Mouse (Mus musculus) adrenal gland, adult 2 months (tissue): ENCODE results near the gene Strn4. TPM values are rescaled to one million over a fixed set of nuclear protein-coding genes. Genes with fewer than 3 reads are reported as not detected.

Source experiments
- DNase-seq: peaks from one replicate; pipeline ENCODE4 v3.0.0; 2021
- polyA plus RNA-seq: library from polyadenylated mRNA; depleted of rRNA; stranded (reverse); fragments of >200 nt; gene quantifications from 2 replicates; pipeline ENCODE4 v1.2.3, GENCODE M21; 2012
- total RNA-seq, 2 experiments: library from RNA; stranded (reverse); gene quantifications; 2 replicates each; pipeline ENCODE4 v1.2.3; 2021

Strn4 gene
- total and polyA plus RNA-seq, 3 experiments, result 58.9 to 138 (median 64.1) TPM

DNA sequence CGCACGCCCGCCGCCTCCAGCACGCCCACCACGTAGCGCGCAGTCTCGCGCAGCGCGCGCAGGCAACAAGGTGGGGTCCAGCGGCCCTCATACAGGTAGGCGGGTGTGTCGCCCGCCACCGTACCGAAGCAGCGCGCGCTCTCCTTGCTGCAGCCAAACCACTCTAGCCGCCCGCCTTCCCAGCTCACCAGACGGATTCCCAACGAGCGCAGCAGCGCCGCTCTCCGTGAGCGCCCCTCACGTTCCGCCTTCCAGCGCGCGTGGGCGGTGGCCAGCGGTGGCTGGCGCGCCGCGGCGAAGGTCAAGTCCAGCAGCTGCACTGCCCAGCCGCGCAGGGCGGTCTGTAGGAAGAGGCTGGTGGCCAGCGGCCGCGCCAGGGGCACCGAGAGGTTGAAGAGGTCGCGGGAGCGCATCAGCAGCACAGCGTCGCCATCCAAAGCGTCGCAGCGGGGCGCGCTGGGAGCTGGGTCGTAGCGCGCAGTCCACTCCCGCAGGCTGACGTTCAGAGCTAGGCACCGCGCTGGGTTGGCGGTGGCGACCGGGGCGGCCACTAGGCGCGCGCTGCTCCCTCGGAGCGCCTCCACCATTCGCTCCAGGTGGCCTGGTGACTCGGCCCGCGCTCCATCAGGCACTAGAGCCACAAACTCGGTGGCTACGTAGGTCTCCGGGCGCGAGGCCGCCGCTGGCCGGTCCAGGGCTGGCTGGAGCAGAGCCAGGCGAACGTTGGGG is 4.6 kb upstream of the Strn4 start:
- DNase-seq, result peak; percentile 69

DNA sequence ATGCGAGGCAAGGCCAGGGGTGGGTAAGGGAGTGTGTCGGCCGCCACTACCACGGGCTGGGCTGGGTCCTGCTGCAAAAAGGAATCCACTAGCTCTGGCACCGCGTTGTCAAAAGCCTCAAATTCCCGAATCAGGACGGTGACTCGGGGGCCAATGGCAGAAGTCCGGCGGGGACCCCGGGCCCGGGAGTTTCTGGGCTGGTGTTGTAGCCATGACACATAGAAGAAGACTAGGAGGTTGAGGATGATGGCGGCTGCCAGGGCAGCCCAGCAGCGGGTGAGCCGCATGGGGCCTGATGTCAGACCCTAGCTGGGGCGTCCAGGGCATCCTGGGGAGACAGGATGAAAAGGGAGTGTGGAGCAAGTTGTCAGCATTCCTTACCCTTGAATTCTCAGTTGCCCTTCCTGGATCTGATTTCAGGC is 4.0 kb upstream of the Strn4 start:
- DNase-seq, result no peak

DNA sequence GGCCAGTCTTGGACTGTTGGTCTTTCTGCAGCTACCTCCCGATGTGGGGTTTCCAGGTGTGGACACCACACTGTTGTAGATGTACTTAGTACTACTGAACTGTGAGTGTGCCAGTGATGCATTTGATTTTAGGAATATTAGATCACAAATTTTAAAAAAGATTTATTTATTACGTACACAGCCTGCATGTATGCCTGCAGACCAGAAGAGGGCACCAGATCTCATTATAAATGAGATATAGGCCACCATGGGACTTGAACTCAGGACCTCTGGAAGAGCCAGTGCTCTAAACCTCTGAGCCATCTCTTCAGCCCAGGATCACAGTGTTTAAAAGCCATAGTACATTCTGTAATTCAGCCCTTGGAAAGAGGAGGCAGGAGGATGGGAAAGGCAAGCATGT is 3.2 kb upstream of the Strn4 start:
- no peak for DNase-seq

DNA sequence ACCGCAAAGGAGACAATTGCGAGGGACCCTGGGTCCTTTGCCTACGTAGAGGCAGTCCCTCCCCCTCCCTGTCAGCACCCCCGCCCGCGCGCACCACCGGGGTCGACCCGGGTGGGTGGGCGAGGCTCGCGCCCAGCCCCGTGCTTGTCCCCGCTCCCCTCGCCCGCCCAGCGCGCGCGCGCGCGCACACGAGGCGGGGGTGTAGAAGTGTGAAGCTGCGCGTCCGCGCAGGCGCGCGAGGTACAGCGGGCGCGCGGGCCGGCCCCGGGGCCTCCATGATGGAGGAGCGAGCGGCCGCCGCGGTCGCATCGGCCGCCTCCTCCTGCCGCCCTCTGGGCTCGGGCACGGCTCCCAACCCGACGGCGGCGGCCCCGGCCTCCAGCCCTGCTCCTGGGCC is 387 bp downstream of the Strn4 start:
- DNase-seq, result peak; percentile 89

DNA sequence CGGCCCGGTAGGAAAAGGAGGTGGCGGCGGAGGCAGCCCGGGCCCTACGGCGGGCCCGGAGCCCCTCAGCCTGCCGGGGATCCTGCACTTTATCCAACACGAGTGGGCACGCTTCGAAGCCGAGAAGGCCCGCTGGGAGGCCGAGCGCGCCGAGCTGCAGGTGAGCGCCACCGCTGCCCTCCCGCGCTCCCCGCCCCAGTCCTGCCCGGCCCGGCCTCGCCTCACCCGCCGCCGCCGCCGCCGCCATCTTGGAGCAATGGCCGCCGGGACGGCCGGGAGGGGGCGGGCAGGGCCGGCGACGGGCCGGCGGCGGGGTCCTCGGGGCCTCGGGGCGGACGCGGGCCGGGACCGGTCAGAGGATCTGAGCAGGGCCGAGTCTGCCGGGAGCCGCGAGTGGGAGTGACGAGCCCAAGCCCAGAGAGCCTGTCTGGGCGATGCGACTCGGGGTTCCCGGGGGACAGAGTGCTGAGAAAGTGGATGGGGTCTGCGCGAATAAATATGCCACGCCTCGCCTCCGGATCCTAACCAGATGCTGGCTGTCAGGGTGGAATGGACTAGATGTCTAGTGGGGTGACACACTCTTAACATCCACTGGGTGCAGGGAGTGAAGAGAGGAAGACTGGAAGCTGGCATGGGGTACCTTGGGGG is 910 bp downstream of the Strn4 start, which contains the start of gene Fkrp:
Gene Fkrp (minus strand): TSS at position 258 of the 648 bp plus-strand sequence.
- peak; percentile 78 for DNase-seq

DNA sequence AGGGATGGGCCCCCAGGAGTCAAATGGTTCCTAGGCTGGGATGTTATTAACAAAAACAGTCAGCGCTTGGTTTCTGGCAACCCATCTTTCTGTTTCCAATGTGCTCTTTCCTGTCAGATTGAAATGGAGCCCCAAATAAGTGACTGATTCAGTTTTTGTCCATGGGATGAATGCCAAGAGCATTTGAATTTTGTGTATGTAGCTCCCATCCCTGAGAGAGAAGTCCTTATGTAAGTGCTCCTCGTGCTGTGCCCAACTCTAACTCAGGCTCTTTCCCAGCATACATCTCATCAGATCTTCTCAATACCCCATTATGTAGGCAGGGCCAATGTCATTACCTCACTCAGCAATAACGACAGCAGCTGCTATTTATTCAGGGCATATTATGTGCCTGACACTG is 2.0 kb downstream of the Strn4 start:
- DNase-seq, result no peak

DNA sequence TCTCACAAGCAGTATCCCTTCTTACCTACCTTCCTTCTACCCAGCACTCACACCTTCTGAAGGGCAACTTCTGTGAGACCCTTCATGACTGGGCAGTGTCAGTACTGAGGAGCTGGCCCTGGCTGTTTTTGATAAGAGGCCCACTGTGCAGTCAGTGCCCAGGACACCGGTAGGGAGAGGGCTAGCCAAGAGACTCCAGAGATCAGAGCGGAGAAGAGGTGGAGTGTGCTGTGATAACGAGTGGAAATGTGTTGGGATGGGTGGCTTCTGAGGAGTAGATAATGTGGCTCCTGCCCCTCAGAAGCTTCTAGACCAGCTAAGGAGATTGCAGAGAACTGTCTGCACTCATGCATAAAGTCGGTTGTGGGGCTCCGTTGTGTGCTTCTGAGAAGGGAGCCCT is 4.1 kb downstream of the Strn4 start:
- DNase-seq, result no peak

DNA sequence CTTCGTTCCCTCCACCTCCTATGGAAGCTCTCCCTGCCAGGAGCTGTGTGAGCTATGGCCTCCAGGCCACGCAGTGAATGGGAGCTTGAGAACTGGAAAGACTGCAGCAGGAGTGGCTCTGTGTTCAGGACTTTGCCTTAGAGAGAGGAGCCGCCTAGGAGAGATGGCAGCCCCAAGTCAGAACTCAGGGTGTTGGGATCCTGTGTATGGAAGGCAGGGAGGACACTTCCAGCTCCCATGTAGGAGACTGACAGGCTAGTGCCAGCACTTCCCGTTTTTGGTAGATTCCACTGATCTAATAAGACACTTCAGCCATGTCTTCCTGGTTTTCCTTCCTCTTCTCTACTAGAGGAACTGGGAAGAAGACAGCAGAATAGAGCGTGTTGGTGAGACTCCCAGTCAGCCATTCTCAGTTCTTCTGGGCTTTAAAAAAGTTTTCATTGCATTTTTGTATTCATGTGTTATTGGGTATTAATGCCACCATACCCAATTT is 4.6 kb downstream of the Strn4 start:
- no peak for DNase-seq

DNA sequence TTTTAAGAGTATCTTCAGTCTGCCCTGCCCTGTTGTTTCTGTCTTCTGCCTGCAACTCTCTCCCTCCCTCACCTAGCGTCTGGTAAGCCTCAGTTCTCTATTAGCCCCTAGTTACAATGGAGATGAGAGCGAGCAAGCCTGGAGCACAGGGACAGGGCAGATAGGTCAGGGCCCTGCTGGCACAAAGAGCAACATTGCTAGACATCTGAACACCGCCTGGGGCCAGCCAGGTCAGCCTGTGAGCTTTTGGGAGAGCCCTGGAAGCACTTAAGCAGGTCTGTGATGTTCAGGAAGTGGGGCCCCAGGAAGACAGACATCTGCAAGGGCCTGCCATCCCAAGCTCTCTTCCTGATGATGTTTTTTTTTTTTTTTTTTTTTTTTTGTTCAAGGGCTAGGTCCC is 5.4 kb downstream of the Strn4 start:
- DNase-seq, result no peak

DNA sequence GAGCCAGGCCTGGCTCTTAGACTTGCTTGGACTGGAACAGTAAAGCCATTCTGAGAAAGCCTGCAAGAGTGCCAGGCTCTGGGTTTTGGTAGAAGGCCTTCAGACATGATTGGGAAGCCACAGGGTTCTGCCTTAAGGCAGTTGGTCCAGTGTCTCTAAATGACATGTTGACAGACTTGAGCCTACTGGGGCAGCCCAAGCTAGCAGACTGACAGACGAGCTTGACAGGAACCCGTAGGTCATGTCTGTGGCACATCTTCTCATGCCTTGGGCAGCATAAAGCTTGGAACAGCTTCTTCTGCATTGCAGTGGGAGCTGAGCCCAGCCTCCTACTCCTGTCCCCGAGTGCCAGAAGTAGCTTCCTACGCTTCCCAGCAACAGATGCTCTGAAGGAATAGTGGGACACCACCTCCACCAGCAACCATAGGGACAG is 6.0 kb downstream of the Strn4 start:
- DNase-seq, result no peak

DNA sequence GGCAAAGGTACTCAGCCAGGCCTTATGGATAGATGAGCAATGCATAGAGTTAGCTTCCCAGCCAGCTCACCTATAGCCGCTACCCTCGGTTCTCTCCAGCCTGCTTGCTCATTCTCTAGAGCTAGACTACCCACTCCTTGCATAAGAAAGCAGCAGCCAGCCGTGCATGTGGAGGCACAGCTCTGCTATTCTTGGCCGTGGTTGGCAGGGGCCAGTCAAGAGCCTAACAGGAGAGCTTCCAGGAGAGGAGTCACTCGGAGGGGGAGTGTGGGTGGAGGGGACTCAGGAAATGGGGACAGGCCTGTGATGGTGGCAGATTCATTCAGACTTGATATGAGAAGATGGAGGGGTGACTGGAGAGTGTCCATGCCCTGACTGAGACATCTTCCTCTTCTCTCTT is 8.0 kb downstream of the Strn4 start:
- DNase-seq, result no peak

DNA sequence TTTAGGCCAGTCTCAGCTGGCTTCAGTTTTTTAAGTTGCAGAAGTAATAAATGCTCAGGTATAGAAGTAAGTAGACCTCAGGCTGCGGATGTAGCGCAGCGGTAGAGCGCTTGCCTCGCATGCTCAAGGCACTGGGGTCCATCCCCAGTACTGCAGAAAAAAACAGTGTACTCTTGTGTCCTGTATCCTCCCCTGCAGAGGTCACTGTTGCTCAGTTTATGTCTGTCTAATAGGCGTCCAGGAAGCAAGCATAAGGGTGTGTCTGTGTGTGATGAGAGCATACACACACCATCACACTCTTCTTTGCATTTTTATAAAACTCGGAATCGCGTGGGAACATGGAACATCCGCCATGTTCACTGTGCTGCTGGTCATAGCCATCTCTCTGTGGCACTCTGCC is 10.1 kb downstream of the Strn4 start:
- DNase-seq, result no peak

DNA sequence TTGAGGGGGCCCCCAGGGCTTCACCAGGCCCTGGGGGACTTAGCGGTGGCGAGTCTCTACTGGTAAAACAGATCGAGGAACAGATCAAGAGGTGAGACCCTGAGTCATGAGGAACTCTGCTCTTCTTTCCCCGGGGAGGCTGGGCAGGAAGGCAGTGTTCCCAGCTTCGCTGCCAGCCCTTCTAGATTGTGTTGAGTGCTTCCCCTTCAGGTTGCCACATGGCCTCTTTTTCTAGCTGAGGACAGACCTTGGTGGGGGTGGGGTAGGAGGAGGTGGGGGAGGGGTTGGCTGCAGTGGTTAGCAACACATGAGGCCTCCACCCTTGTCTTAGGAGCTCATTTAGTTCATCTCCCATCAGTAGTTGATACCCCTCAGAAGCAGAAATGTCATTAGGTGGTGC is 10.9 kb downstream of the Strn4 start:
- DNase-seq, result no peak

DNA sequence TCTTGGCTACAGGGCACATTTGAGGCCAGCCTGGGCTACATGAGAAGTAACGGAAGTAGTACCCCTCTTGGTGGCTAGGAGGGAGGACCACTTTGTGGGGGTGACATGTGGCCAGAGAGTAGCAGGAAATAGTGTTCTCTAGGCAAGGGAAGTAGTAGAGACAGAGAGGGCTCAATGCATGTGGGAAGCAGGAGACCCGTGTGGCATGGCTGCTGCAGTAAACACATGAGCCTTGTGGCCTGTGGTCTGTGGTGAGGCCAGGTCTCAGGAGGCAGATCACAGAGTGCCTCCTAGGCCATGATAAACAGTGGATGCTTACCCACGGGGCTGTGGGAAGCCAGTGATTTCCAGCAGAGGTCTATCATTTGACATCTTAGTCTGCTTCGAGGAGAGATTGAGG is 11.6 kb downstream of the Strn4 start:
- DNase-seq, result no peak

DNA sequence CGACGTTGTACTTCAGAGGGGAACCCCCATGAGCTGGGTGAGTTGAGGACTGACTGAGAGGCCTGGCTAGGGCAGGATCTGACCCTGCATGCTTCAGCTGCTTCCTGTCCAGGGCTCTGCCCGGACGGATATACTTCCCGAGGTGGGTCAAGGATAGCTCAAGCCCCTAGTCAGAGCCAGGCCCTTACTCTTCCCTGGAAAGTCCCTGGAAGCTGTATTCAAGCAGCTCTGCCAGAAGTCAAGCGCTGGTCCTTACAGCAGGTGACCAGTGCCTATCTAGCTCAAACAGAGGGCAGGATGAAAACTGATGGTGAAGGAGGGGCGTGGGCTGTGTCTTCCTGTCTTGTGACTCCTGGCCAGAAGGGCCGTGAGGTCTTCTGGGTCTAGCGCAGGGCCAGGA is 14.8 kb downstream of the Strn4 start:
- DNase-seq, result peak; percentile 48

DNA sequence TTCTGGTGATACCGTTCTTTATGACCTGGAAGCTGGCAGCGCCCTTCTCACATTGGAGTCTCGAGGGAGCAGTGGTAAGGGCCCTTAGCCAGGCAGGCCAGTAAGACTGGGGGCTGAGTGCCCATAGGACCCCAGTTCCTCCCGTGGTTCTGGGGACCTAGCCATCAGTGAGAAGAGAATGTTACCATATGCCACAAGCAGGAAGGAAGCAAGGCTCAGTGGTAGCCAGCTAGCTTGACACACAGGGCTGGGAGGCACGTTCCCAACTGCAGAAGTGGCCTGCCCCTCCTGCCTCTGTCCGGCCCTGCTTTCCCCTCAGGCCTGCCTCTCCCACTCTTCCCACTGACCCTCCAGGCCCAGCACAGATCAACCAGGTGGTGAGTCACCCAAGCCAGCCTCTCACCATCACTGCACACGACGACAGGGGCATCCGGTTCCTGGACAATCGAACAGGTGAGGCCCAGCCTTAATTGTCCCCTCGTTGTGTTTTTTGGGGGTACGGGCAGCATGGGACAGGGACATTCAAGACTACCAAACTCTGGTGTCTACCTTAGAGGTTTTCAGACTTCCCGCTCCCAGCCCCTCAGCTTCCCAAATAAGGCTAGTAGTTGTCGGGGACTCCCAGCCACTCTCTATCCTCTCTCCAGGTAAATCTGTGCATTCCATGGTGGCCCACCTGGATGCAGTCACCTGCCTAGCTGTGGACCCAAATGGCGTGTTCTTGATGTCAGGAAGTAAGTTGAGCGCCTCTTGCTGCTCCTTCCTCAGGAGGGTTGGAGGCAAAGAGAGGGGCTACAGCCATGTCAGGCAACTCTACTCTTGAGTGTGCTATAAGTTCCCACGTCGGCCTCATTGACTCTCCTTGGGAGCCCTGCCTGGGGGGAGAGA is 22.5 kb downstream of the Strn4 start:
- no peak for DNase-seq

DNA sequence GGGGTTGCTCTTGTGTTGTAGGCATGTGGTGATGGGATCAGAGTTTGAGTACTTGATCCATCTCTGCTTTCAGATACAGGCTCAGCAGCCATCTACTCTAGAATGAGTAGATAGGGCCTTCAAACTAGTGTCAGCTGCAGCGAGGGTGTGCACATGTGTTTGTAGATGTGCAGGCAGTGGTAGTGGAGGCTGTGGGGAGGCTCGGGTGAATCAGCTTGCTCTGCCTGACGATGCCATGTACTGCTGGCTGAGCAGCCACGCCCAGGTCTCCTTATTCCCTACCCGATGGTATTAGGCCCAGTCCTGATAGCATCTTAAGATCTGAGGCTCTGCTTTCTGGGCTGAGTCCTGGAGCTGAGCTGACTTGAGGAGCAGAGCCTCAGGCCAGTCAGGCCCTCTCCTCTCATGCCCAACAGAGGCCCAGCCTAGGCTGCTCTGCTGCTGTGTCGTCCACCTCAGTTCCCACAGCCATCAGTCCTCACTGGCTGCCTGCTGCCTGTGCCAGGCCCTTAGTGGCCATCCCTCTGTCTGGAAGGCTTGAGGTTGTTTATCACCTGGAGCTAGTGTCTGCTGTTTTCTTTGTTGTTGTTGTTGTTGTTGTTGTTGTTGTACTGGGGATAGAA is 23.2 kb downstream of the Strn4 start:
- DNase-seq, result no peak

DNA sequence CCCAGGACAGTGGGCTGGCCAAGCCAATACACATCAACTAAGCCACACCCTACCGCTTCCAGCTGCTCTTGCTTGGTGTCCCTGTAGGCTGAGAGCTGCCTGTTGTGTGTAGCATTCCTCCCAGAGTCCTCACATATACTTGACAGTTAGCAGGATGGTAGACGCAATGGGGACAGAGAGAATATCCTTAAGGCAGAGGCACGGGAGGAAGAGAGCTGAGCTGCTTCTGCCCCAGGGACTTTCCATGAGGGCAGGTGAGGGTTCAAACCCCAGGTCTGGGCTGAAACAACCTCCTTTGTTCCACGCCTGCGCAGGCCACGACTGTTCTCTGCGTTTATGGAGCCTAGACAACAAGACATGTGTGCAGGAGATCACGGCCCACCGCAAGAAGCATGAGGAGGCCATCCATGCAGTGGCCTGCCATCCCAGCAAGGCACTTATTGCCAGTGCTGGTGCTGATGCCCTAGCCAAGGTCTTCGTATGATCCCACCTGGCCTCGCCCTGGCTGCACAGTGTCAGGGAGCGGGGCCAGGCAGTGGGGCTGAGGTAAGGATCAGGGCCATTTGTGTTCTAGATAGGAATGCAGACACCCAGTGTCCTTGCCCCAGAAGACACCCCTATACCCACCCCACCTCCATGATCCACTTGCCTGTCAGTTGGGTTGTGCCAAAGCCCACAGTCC is 23.9 kb downstream of the Strn4 start:
- no peak for DNase-seq

DNA sequence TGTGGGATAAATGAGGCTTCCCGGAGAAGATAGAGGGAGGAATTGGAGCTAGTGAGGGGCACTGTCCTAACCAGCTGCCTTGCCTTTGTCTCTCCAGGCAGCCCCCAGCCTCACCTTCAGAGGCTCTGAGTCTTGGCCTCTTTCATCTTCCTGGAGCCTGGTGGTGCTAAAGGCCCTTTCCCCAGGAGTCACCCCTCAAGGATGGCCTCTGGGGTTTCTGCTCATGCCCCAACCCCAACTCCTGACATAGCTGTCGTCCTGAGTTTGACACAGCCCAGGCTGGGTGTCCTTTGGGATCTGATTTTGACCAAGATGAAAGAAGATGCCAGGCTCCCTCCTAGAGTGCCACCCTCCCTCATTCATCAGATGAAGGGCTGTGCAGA is 24.4 kb downstream of the Strn4 start:
- no peak for DNase-seq

DNA sequence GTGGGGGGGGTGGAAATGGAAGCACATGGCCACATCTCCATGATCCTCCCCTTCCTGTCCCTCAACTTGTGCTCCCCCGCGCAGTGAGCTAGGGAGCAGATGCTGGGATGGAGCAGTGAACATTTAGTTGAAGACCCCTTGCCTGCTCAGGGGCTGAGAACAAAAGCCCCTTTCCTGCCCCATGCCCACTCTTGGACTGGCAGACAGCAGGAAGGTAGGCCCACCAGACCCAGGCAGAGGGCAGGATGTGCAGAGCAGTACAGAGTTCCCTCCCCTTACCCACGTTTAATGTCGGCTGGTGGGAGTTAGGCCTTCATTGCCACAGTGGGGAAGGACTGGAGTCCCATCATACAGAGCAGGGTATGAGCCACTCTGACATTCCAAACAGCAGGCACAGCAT is 25.4 kb downstream of the Strn4 start:
- DNase-seq, result no peak
